Mouse (Mus musculus): Measurements from ENCODE around the gene Rab21. TPM values are rescaled to one million over a fixed set of nuclear protein-coding genes. Genes with fewer than 3 reads are reported as not detected.

Rab21 gene
- total and polyA plus RNA-seq, 2 experiments: 14.7 to 19.0 TPM

GRCm38 (mm10) chr10:115270612-115271390 lies 44.6 kb downstream of the Rab21 start:
- DNase-seq (ENCODE audit: extremely low read depth, low read depth, low spot score): peak; percentile 19
- no peak overlapping the region for H3K4me3 ChIP-seq (ENCODE audit: insufficient read depth, low read depth, low read length)
- no peaks in the 10 kb centered on the region for H3K27me3 ChIP-seq (ENCODE audit: control insufficient read depth, insufficient read depth, low read length)
- no peaks in the 10 kb centered on the region for H3K79me2 ChIP-seq (ENCODE audit: control insufficient read depth, insufficient read depth, low read length)
- WGBS: 84% methylated on average over 12 of the region's 12 CpGs
- H3K9ac ChIP-seq (ENCODE audit: low read depth, low read length): no peak overlapping the region
- TF ChIP-seq POLR2A (IDR thresholded peaks at IDR 0.05; ENCODE audit: extremely low read depth, insufficient read depth, low read length) (no peak), CTCF (IDR thresholded peaks at IDR 0.05; ENCODE audit: low read depth, low read length) (no peak)
- no peaks in the 10 kb centered on the region for H3K36me3 ChIP-seq (ENCODE audit: control insufficient read depth, insufficient read depth, low read length)
- H3K4me1 ChIP-seq (ENCODE audit: control insufficient read depth, insufficient read depth, low read length): no peaks in the 10 kb centered on the region
- no peak overlapping the region for H3K27ac ChIP-seq (replicated peaks; ENCODE audit: insufficient read depth, low read depth, low read length)

DNA sequence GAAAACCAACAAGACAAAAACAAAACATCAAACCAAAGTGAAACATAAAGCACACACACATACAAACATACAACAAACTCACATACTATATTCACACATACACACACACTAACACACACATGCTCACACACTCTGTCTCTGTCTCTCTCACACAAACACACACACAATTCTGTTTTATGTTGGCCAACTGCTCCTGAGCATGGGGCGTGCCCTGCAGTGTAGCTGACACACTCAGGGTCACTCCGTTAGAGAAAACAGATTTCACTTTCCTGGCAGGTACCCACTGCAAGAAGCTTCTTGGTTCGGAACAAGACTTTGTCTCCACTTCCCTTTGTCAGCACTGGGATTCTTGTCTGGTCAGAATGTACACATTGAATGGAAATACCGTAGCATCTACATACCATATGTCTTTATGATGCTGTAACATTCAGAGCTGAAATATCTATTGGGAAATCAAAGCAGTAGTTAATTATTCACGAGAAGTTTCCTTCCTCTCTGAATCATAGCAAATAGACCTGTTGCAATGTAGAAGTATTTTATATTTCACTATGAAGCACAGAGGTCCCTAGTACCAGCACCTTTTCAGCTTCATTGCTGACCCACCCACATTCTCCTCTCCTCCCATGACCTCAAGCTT lies 52.4 kb downstream of the Rab21 start:
- Histone ChIP-seq H3K4me1 (ENCODE audit: control insufficient read depth, insufficient read depth, low read length) (peaks cover 4% of the 10 kb centered on the region), H3K36me3 (ENCODE audit: control insufficient read depth, insufficient read depth, low read length) (no peaks in the 10 kb centered on the region), H3K27ac (replicated peaks; ENCODE audit: insufficient read depth, low read depth, low read length) (peak overlapping the region; percentile 78), H3K27me3 (ENCODE audit: control insufficient read depth, insufficient read depth, low read length) (no peaks in the 10 kb centered on the region), H3K9ac (ENCODE audit: low read depth, low read length) (peak overlapping the region; percentile 67), H3K4me3 (ENCODE audit: insufficient read depth, low read depth, low read length) (peak overlapping the region; percentile 62), H3K79me2 (ENCODE audit: control insufficient read depth, insufficient read depth, low read length) (no peaks in the 10 kb centered on the region)
- DNase-seq (ENCODE audit: extremely low read depth, low read depth, low spot score): peak; percentile 89
- 18% methylated on average over 5 of the region's 5 CpGs for WGBS
- no peak for TF ChIP-seq CTCF (IDR thresholded peaks at IDR 0.05; ENCODE audit: low read depth, low read length)
- TF ChIP-seq POLR2A (IDR thresholded peaks at IDR 0.05; ENCODE audit: extremely low read depth, insufficient read depth, low read length): no peak

DNA sequence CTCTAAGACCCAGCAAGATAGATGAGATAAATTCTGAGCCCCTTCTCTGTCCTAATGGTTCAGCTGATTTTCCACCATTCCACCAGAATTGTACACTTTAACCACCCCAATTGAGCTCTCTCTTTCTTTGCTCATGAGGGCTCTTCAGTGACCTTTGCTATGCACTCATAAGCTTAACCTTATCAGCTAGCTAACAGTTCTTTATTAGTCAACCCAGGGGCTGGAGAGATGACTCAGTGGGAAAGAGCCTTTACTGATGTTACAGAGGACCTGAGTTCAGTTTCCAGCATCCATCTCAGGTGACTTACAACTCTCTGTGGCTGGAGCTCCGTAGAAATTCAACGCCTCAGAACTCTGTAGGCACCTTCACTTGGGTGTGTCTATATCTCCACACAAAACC lies 53.1 kb downstream of the Rab21 start:
- no peak overlapping the region for H3K4me3 ChIP-seq (ENCODE audit: insufficient read depth, low read depth, low read length)
- peak; percentile 24 for DNase-seq (ENCODE audit: extremely low read depth, low read depth, low spot score)
- TF ChIP-seq CTCF (IDR thresholded peaks at IDR 0.05; ENCODE audit: low read depth, low read length) (no peak), POLR2A (IDR thresholded peaks at IDR 0.05; ENCODE audit: extremely low read depth, insufficient read depth, low read length) (no peak)
- H3K79me2 ChIP-seq (ENCODE audit: control insufficient read depth, insufficient read depth, low read length): no peaks in the 10 kb centered on the region
- H3K27me3 ChIP-seq (ENCODE audit: control insufficient read depth, insufficient read depth, low read length): no peaks in the 10 kb centered on the region
- H3K9ac ChIP-seq (ENCODE audit: low read depth, low read length): no peak overlapping the region
- 71% methylated on average over 2 of the region's 2 CpGs for WGBS
- no peak overlapping the region for H3K27ac ChIP-seq (replicated peaks; ENCODE audit: insufficient read depth, low read depth, low read length)
- H3K4me1 ChIP-seq (ENCODE audit: control insufficient read depth, insufficient read depth, low read length): peaks cover 4% of the 10 kb centered on the region
- H3K36me3 ChIP-seq (ENCODE audit: control insufficient read depth, insufficient read depth, low read length): no peaks in the 10 kb centered on the region

- no peaks in the 10 kb centered on the region for H3K36me3 ChIP-seq (ENCODE audit: control insufficient read depth, insufficient read depth, low read length)
- TF ChIP-seq CTCF (IDR thresholded peaks at IDR 0.05; ENCODE audit: low read depth, low read length): no peak
- no peak for TF ChIP-seq POLR2A (IDR thresholded peaks at IDR 0.05; ENCODE audit: extremely low read depth, insufficient read depth, low read length)
- H3K9ac ChIP-seq (ENCODE audit: low read depth, low read length): no peak overlapping the region
- H3K27me3 ChIP-seq (ENCODE audit: control insufficient read depth, insufficient read depth, low read length): no peaks in the 10 kb centered on the region
- H3K79me2 ChIP-seq (ENCODE audit: control insufficient read depth, insufficient read depth, low read length): no peaks in the 10 kb centered on the region
- H3K4me1 ChIP-seq (ENCODE audit: control insufficient read depth, insufficient read depth, low read length): peaks cover 4% of the 10 kb centered on the region
- DNase-seq (ENCODE audit: extremely low read depth, low read depth, low spot score): no peak
- no peak overlapping the region for H3K27ac ChIP-seq (replicated peaks; ENCODE audit: insufficient read depth, low read depth, low read length)
- no peak overlapping the region for H3K4me3 ChIP-seq (ENCODE audit: insufficient read depth, low read depth, low read length)
- WGBS: 95% methylated on average over 3 of the region's 3 CpGs
These were observed 54.0 kb downstream of the Rab21 start for GRCm38 (mm10) chr10:115261428-115261827.

GRCm38 (mm10) chr10:115256162-115256561 lies 59.2 kb downstream of the Rab21 start:
- TF ChIP-seq CTCF (IDR thresholded peaks at IDR 0.05; ENCODE audit: low read depth, low read length): no peak
- no peak for TF ChIP-seq POLR2A (IDR thresholded peaks at IDR 0.05; ENCODE audit: extremely low read depth, insufficient read depth, low read length)
- Histone ChIP-seq H3K27me3 (ENCODE audit: control insufficient read depth, insufficient read depth, low read length) (no peaks in the 10 kb centered on the region), H3K36me3 (ENCODE audit: control insufficient read depth, insufficient read depth, low read length) (no peaks in the 10 kb centered on the region), H3K27ac (replicated peaks; ENCODE audit: insufficient read depth, low read depth, low read length) (no peak overlapping the region), H3K9ac (ENCODE audit: low read depth, low read length) (no peak overlapping the region), H3K79me2 (ENCODE audit: control insufficient read depth, insufficient read depth, low read length) (peaks cover under 1% of the 10 kb centered on the region; the same call in 1 of the 2 replicates), H3K4me1 (ENCODE audit: control insufficient read depth, insufficient read depth, low read length) (no peaks in the 10 kb centered on the region), H3K4me3 (ENCODE audit: insufficient read depth, low read depth, low read length) (no peak overlapping the region)
- 87% methylated on average over 5 of the region's 5 CpGs for WGBS
- no peak for DNase-seq (ENCODE audit: extremely low read depth, low read depth, low spot score)

GRCm38 (mm10) chr10:115253521-115253920 lies 61.9 kb downstream of the Rab21 start:
- Histone ChIP-seq H3K27me3 (ENCODE audit: control insufficient read depth, insufficient read depth, low read length) (no peaks in the 10 kb centered on the region), H3K36me3 (ENCODE audit: control insufficient read depth, insufficient read depth, low read length) (no peaks in the 10 kb centered on the region), H3K27ac (replicated peaks; ENCODE audit: insufficient read depth, low read depth, low read length) (no peak overlapping the region), H3K9ac (ENCODE audit: low read depth, low read length) (no peak overlapping the region), H3K4me1 (ENCODE audit: control insufficient read depth, insufficient read depth, low read length) (peaks cover 7% of the 10 kb centered on the region), H3K79me2 (ENCODE audit: control insufficient read depth, insufficient read depth, low read length) (peaks cover 16% of the 10 kb centered on the region; the same call in 1 of the 2 replicates), H3K4me3 (ENCODE audit: insufficient read depth, low read depth, low read length) (no peak overlapping the region)
- TF ChIP-seq POLR2A (IDR thresholded peaks at IDR 0.05; ENCODE audit: extremely low read depth, insufficient read depth, low read length): no peak
- no peak for TF ChIP-seq CTCF (IDR thresholded peaks at IDR 0.05; ENCODE audit: low read depth, low read length)
- 81% methylated on average over 3 of the region's 3 CpGs for WGBS
- no peak for DNase-seq (ENCODE audit: extremely low read depth, low read depth, low spot score)

All from liver, adult 2 months (tissue).